Mouse (Mus musculus) v-Abl transformed pro-B cells (cell line): ENCODE measurements around the gene Olfr867.

Source experiments
- in situ Hi-C, 2 experiments: fragments of 400-800 bp; cut with MboI; formaldehyde crosslinking; loops; one replicate each; pipeline ENCODE4 v1.15.1; 2025; ENCODE audit not compliant: unreplicated experiment in 2 of 2

Olfr867 gene

GRCm38 (mm10) chr9:20057462-20057861 is at the start of gene Olfr867:
Gene Olfr867 (minus strand): TSS chr9:20057562.
- in situ Hi-C loops = no loop called here

GRCm38 (mm10) chr9:20098326-20098725 is 41.0 kb upstream of the Olfr867 start, which contains the start of gene Olfr868:
Gene Olfr868 (plus strand): TSS chr9:20098626.
- in situ Hi-C loops = no loop called here

GRCm38 (mm10) chr9:20073523-20074177 is 16.3 kb upstream of the Olfr867 start:
- in situ Hi-C loops = no loop called here

- in situ Hi-C loops = no loop called here
Observed at GRCm38 (mm10) chr9:20071291-20071690, 13.9 kb upstream of the Olfr867 start.

GRCm38 (mm10) chr9:20070236-20070635 is 12.9 kb upstream of the Olfr867 start:
- in situ Hi-C loops = no loop called here

GRCm38 (mm10) chr9:20047964-20048363 is 9.4 kb downstream of the Olfr867 start:
- in situ Hi-C loops = no loop called here

- in situ Hi-C loops = no loop called here
Observed at GRCm38 (mm10) chr9:20027935-20028334, 29.4 kb downstream of the Olfr867 start, which contains the start of gene Olfr866. Gene Olfr866 (minus strand): TSS chr9:20028035.
